Mouse (Mus musculus) stomach, adult 2 months (tissue): ENCODE data around the gene Fmod. TPM values are rescaled to one million over a fixed set of nuclear protein-coding genes. Genes with fewer than 3 reads are reported as not detected.

Source experiments
- polyA plus RNA-seq: library from polyadenylated mRNA; depleted of rRNA; stranded (reverse); fragments of >200 nt; gene quantifications from 2 replicates; pipeline ENCODE4 v1.2.3, GENCODE M21; 2012; rRNA removed

The Fmod gene
- 1.8 and 2.7 TPM in 2 replicates for polyA plus RNA-seq

GRCm38 (mm10) chr1:134037172-134037571 is at the start of gene Fmod:
Gene Fmod, plus strand, starts transcription at chr1:134037254.

GRCm38 (mm10) chr1:134078802-134079476 is 41.9 kb downstream of the Fmod start, which contains the start of gene Btg2:
Gene Btg2, minus strand, starts transcription at chr1:134079120.

Other genes with a start within 250 kb of the Fmod start
- gene Atp2b4, start 236.2 kb upstream of the Fmod start, polyA plus RNA-seq = 4.3 and 7.4 TPM in 2 replicates
- 15.5 and 23.9 TPM in 2 replicates for gene Optc, start 129.3 kb upstream of the Fmod start, polyA plus RNA-seq
- 21.0 and 25.3 TPM in 2 replicates for gene Prelp, start 115.8 kb upstream of the Fmod start, polyA plus RNA-seq
- gene Btg2, start 41.9 kb downstream of the Fmod start, polyA plus RNA-seq = 54.6 and 60.1 TPM in 2 replicates
- gene Chit1, start 74.0 kb downstream of the Fmod start, polyA plus RNA-seq = 36.1 and 38.3 TPM in 2 replicates
- gene Chil1, start 144.9 kb downstream of the Fmod start, polyA plus RNA-seq = 0.87 and 2.3 TPM in 2 replicates
- gene Mybph, start 156.2 kb downstream of the Fmod start, polyA plus RNA-seq = 1.3 and 2.8 TPM in 2 replicates
- gene Adora1, start 198.2 kb downstream of the Fmod start, polyA plus RNA-seq = 10.2 and 10.5 TPM in 2 replicates